ENCODE assay signal across 16 mouse cellular contexts in genomic region chr3:118189382-118189781, GRCm38 (mm10).
DNase-seq lines count a peak whose midpoint lies in the region; ATAC-seq and TF ChIP-seq lines count a peak whose summit lies in the region.
"Had no signal": no experiment of that assay in that cellular context is flagged by ENCODE, and none has a peak within 500 bp of the region (broad histone marks: within the 10 kb centered on the region; RNA-seq: fewer than 3 reads in every experiment).

No protein-coding gene starts in this region.

- H3K27ac ChIP-seq in heart, adult 2 months = no peak overlapping the region
- no peak overlapping the region for H3K27ac ChIP-seq in lung, embryonic 16.5 days (ENCODE audit: low read length)
- no peak overlapping the region for H3K27ac ChIP-seq in layer of hippocampus, adult 2 months
- H3K27ac ChIP-seq: embryonic facial prominence, embryonic 13.5 days; hindbrain, embryonic 13.5 days; limb, embryonic 12.5 days; liver, embryonic 15.5 days had no signal

- TF ChIP-seq POLR2A in heart, adult 2 months (IDR thresholded peaks at IDR 0.05; ENCODE audit: insufficient read depth, low read depth, low read length) = no peak
- no peak for TF ChIP-seq POLR2A in brain, embryonic 14.5 days (IDR thresholded peaks at IDR 0.05; ENCODE audit: borderline replicate concordance, extremely low read depth, insufficient read depth, insufficient read length, poor library complexity, severe bottlenecking)

- intact Hi-C loops in heart, adult 2 months (cut with DNase I) = no loop called here
- intact Hi-C loops in heart, postnatal 14 days (cut with DNase I) = no loop called here

- no peak for TF ChIP-seq CTCF in heart, adult 2 months (IDR thresholded peaks at IDR 0.05)
- no peak for TF ChIP-seq CTCF in brain, embryonic 14.5 days (IDR thresholded peaks at IDR 0.05; ENCODE audit: borderline replicate concordance, extremely low read depth, insufficient read depth, insufficient read length)
- TF ChIP-seq CTCF in layer of hippocampus, adult 2 months (conservative IDR thresholded peaks at IDR 0.05) = no peak

- no peaks in the 10 kb centered on the region for H3K36me3 ChIP-seq in heart, adult 2 months (ENCODE audit: control insufficient read depth, insufficient read depth, low read length)
- H3K36me3 ChIP-seq in lung, embryonic 16.5 days (ENCODE audit: control insufficient read depth, insufficient read depth, low read length) = no peaks in the 10 kb centered on the region
- H3K36me3 ChIP-seq: embryonic facial prominence, embryonic 13.5 days; hindbrain, embryonic 13.5 days; limb, embryonic 12.5 days; liver, embryonic 15.5 days had no signal

- H3K4me2 ChIP-seq in lung, embryonic 16.5 days (ENCODE audit: low read depth, low read length) = no peak overlapping the region
- H3K4me2 ChIP-seq: embryonic facial prominence, embryonic 13.5 days; hindbrain, embryonic 13.5 days; limb, embryonic 12.5 days; liver, embryonic 15.5 days had no signal

- no peak overlapping the region for H3K4me3 ChIP-seq in heart, adult 2 months
- H3K4me3 ChIP-seq in lung, embryonic 16.5 days (ENCODE audit: low read length) = no peak overlapping the region
- no peak overlapping the region for H3K4me3 ChIP-seq in layer of hippocampus, adult 2 months
- H3K4me3 ChIP-seq: embryonic facial prominence, embryonic 13.5 days; hindbrain, embryonic 13.5 days; limb, embryonic 12.5 days; liver, embryonic 15.5 days had no signal

- TF ChIP-seq EP300 in heart, adult 2 months (IDR thresholded peaks at IDR 0.05; ENCODE audit: insufficient read depth, low read depth, low read length) = no peak

- no peak overlapping the region for H3K9ac ChIP-seq in heart, adult 2 months (ENCODE audit: low read depth, low read length)
- H3K9ac ChIP-seq in lung, embryonic 16.5 days (ENCODE audit: low read length) = no peak overlapping the region
- H3K9ac ChIP-seq: embryonic facial prominence, embryonic 13.5 days; hindbrain, embryonic 13.5 days; limb, embryonic 12.5 days; liver, embryonic 15.5 days had no signal

- H3K4me1 ChIP-seq in heart, adult 2 months (ENCODE audit: control insufficient read depth, insufficient read depth, low read length) = no peaks in the 10 kb centered on the region
- no peaks in the 10 kb centered on the region for H3K4me1 ChIP-seq in lung, embryonic 16.5 days (replicated peaks; ENCODE audit: control insufficient read depth, insufficient read depth, low read length)
- H3K4me1 ChIP-seq: embryonic facial prominence, embryonic 13.5 days; hindbrain, embryonic 13.5 days; limb, embryonic 12.5 days; liver, embryonic 15.5 days had no signal

- ATAC-seq in lung, embryonic 16.5 days (ENCODE audit: low read depth) = peak; percentile 78
- ATAC-seq: activated CD4-positive, CD25-positive, alpha-beta regulatory T cell, adult 4 months; CD4-positive, CD25-positive, alpha-beta regulatory T cell, adult 4 months had no signal

- no peaks in the 10 kb centered on the region for H3K79me2 ChIP-seq in heart, adult 2 months (replicated peaks; ENCODE audit: control insufficient read depth, insufficient read depth, low read length)

- DNase-seq in heart, adult 2 months = peak; percentile 7 to 20
- DNase-seq in heart, adult 8-10 months (ENCODE audit: low spot score) = no peak
- DNase-seq in lung, adult 18-20 months = no peak
- DNase-seq in brain, embryonic 14.5 days (ENCODE audit: low read depth) = peak; percentile 30
- DNase-seq in heart, postnatal 14 days = peak; percentile 10 to 36
- DNase-seq in layer of hippocampus, adult 2 months (ENCODE audit: low spot score in 2 of 2) = no peak
- DNase-seq in layer of hippocampus, postnatal 25 days (ENCODE audit: extremely low spot score in 1 of 2, low spot score in 1 of 2) = no peak
- DNase-seq: gastrocnemius, postnatal 36 days; kidney, adult 11 months had no signal

- H3K27me3 ChIP-seq in heart, adult 2 months (ENCODE audit: control insufficient read depth, insufficient read depth, low read length) = no peaks in the 10 kb centered on the region
- H3K27me3 ChIP-seq in lung, embryonic 16.5 days (ENCODE audit: control insufficient read depth, insufficient read depth, low read depth, low read length) = no peaks in the 10 kb centered on the region
- H3K27me3 ChIP-seq: embryonic facial prominence, embryonic 13.5 days; hindbrain, embryonic 13.5 days; limb, embryonic 12.5 days; liver, embryonic 15.5 days had no signal

- no peaks in the 10 kb centered on the region for H3K9me3 ChIP-seq in lung, embryonic 16.5 days (ENCODE audit: control insufficient read depth, low read length)
- H3K9me3 ChIP-seq: embryonic facial prominence, embryonic 13.5 days; hindbrain, embryonic 13.5 days; limb, embryonic 12.5 days; liver, embryonic 15.5 days had no signal

Comparison
In these comparisons a context has a peak if more than half of its experiments do, and no peak if none do; other contexts are left out.
1. DNase-seq: peak in heart, adult 2 months (2 of 2), brain, embryonic 14.5 days (single experiment) and heart, postnatal 14 days (2 of 2); none in heart, adult 8-10 months (single experiment), lung, adult 18-20 months (0 of 2), layer of hippocampus, adult 2 months (0 of 2) and layer of hippocampus, postnatal 25 days (0 of 2).